11 mouse cellular contexts compared by ENCODE assay signal in genomic region chr16:26495721-26496120, GRCm38 (mm10). TPM values are rescaled to one million over a fixed set of nuclear protein-coding genes. Genes with fewer than 3 reads are reported as not detected.
DNase-seq lines count a peak whose midpoint lies in the region; ATAC-seq and TF ChIP-seq lines count a peak whose summit lies in the region.
"Had no signal": no experiment of that assay in that cellular context is flagged by ENCODE, and none has a peak within 500 bp of the region (broad histone marks: within the 10 kb centered on the region; RNA-seq: fewer than 3 reads in every experiment).

No protein-coding gene starts in this region.

- no peak for TF ChIP-seq POLR2A in lung, adult 2 months (IDR thresholded peaks at IDR 0.05; ENCODE audit: borderline replicate concordance, extremely low read depth, low read depth, low read length)

- H3K36me3 ChIP-seq in forebrain, postnatal 0 days (ENCODE audit: insufficient read depth) = no peaks in the 10 kb centered on the region
- H3K36me3 ChIP-seq in forebrain, embryonic 11.5 days (ENCODE audit: control insufficient read depth, insufficient read depth, low read length) = no peaks in the 10 kb centered on the region
- H3K36me3 ChIP-seq: G1E had no signal

- peak; percentile 67 for TF ChIP-seq CTCF in forebrain, postnatal 0 days (IDR thresholded peaks at IDR 0.05; ENCODE audit: low read depth)
- TF ChIP-seq CTCF in lung, adult 2 months (IDR thresholded peaks at IDR 0.05; ENCODE audit: insufficient read depth, low read length) = 0 out of 2 replicates have a peak, but pooled peaks have one; percentile 5

- no peaks in the 10 kb centered on the region for H3K4me1 ChIP-seq in forebrain, postnatal 0 days (ENCODE audit: insufficient read depth)
- H3K4me1 ChIP-seq in forebrain, embryonic 11.5 days (replicated peaks; ENCODE audit: control insufficient read depth, insufficient read depth, low read length) = no peaks in the 10 kb centered on the region
- H3K4me1 ChIP-seq in lung, adult 2 months (ENCODE audit: control insufficient read depth, insufficient read depth, low read length) = no peaks in the 10 kb centered on the region

- no peak overlapping the region for H3K4me3 ChIP-seq in forebrain, postnatal 0 days (ENCODE audit: low read depth, low read length)
- no peak overlapping the region for H3K4me3 ChIP-seq in forebrain, embryonic 11.5 days (ENCODE audit: low read depth, low read length)
- no peak overlapping the region for H3K4me3 ChIP-seq in lung, adult 2 months (replicated peaks; ENCODE audit: extremely low read depth, low read depth, low read length)

- H3K9me3 ChIP-seq in forebrain, postnatal 0 days (ENCODE audit: low read length) = no peaks in the 10 kb centered on the region
- H3K9me3 ChIP-seq in forebrain, embryonic 11.5 days (ENCODE audit: control insufficient read depth, low read length) = no peaks in the 10 kb centered on the region
- H3K9me3 ChIP-seq: G1E had no signal

- no peaks in the 10 kb centered on the region for H3K27me3 ChIP-seq in forebrain, postnatal 0 days (ENCODE audit: insufficient read depth, low read length)
- no peaks in the 10 kb centered on the region for H3K27me3 ChIP-seq in forebrain, embryonic 11.5 days (ENCODE audit: control insufficient read depth, insufficient read depth, low read length)

- H3K9ac ChIP-seq in forebrain, postnatal 0 days = no peak overlapping the region
- no peak overlapping the region for H3K9ac ChIP-seq in forebrain, embryonic 11.5 days (ENCODE audit: low read length)

- DNase-seq in forebrain, postnatal 0 days = peak; percentile 22
- no peak for DNase-seq in forebrain, embryonic 11.5 days (ENCODE audit: low spot score)
- DNase-seq in left cerebral cortex, postnatal 14 days (ENCODE audit: low spot score in 2 of 2) = peak; percentile 8 to 34
- DNase-seq in left cerebral cortex, postnatal 10 days (ENCODE audit: extremely low spot score in 1 of 2, low spot score in 2 of 2) = no peak
- peak; percentile 28 for DNase-seq in Muller cell, postnatal 12 days (ENCODE audit: inconsistent ontology term)
- no peak for DNase-seq in lung, adult 2 months
- no peak for DNase-seq in spleen, adult 12 weeks (ENCODE audit: low spot score)
- DNase-seq in spleen, postnatal 10 days (ENCODE audit: low spot score in 2 of 2) = no peak
- DNase-seq: cerebellum, adult 18-20 months had no signal

- no peak overlapping the region for H3K27ac ChIP-seq in forebrain, postnatal 0 days (ENCODE audit: low read depth, low read length)
- no peak overlapping the region for H3K27ac ChIP-seq in forebrain, embryonic 11.5 days (ENCODE audit: low read depth, low read length)
- H3K27ac ChIP-seq: macrophage had no signal

- no peak overlapping the region for H3K4me2 ChIP-seq in forebrain, postnatal 0 days (ENCODE audit: low read depth)
- H3K4me2 ChIP-seq in forebrain, embryonic 11.5 days (ENCODE audit: low read depth, low read length, severe bottlenecking) = no peak overlapping the region

- intact Hi-C loops in left cerebral cortex, postnatal 14 days (cut with DNase I) = loop anchor here (5.0 kb wide), 1 partner anchor 263 kb away; no protein-coding TSS in a partner anchor
- intact Hi-C loops in left cerebral cortex, postnatal 10 days (cut with DNase I) = no loop called here

- no peak for ATAC-seq in forebrain, postnatal 0 days
- ATAC-seq in forebrain, embryonic 11.5 days (replicated peaks; ENCODE audit: low FRiP score) = no peak

- WGBS in forebrain, postnatal 0 days = 17% methylated on average over 2 of the region's 2 CpGs
- 22% methylated on average over 2 of the region's 2 CpGs for WGBS in forebrain, embryonic 11.5 days
- 11% methylated on average over 2 of the region's 2 CpGs for WGBS in lung, adult 2 months

RNA-seq across cellular contexts. Expression of gene Tmem207, which starts 30.8 kb away (rescaled TPM):
- not detected in 2 replicates for total RNA-seq in forebrain, postnatal 0 days (2014; rRNA removed)
- polyA plus RNA-seq in forebrain, postnatal 0 days (2015; fragmentation: Nextera tagmentation; extraction: Ambion mirVana) = not detected in 2 replicates
- polyA plus RNA-seq in forebrain, embryonic 11.5 days (2014; fragmentation: Nextera tagmentation; extraction: Ambion mirVana) = not detected in 2 replicates
- not detected for total RNA-seq in left cerebral cortex, postnatal 14 days (2021)
- not detected for total RNA-seq in left cerebral cortex, postnatal 10 days (2021)
- polyA plus RNA-seq in lung, adult 2 months (2012; rRNA removed) = not detected in 2 replicates
- polyA plus RNA-seq: G1E, macrophage had no signal

RNA-seq across cellular contexts. Expression of gene Cldn16, which starts 32.8 kb away (rescaled TPM):
- total RNA-seq in forebrain, postnatal 0 days (2014; rRNA removed) = not detected in 2 replicates
- polyA plus RNA-seq in forebrain, postnatal 0 days (2015; fragmentation: Nextera tagmentation; extraction: Ambion mirVana) = 0.35 TPM in 1 of 2 replicates, not detected in the other
- not detected in 2 replicates for polyA plus RNA-seq in forebrain, embryonic 11.5 days (2014; fragmentation: Nextera tagmentation; extraction: Ambion mirVana)
- not detected for total RNA-seq in left cerebral cortex, postnatal 14 days (2021)
- not detected for total RNA-seq in left cerebral cortex, postnatal 10 days (2021)
- not detected in 2 replicates for polyA plus RNA-seq in lung, adult 2 months (2012; rRNA removed)
- total RNA-seq: G1E had no signal
- polyA plus RNA-seq: G1E, macrophage had no signal

Comparison
In these comparisons a context has a peak if more than half of its experiments do, and no peak if none do; other contexts are left out.
1. DNase-seq: peak in forebrain, postnatal 0 days (single experiment), left cerebral cortex, postnatal 14 days (2 of 2) and Muller cell, postnatal 12 days (single experiment); none in forebrain, embryonic 11.5 days (single experiment), left cerebral cortex, postnatal 10 days (0 of 2), lung, adult 2 months (single experiment), spleen, adult 12 weeks (single experiment) and spleen, postnatal 10 days (0 of 2).